Mouse (Mus musculus) thymus, postnatal 10 days (tissue): Measurements from ENCODE around the gene Unc5c.

ENCODE experiments used
- DNase-seq, 2 experiments: peaks; one replicate each; pipeline ENCODE4 v3.0.0; 2021; ENCODE audit warnings: low spot score in 2 of 2

Unc5c gene

DNA sequence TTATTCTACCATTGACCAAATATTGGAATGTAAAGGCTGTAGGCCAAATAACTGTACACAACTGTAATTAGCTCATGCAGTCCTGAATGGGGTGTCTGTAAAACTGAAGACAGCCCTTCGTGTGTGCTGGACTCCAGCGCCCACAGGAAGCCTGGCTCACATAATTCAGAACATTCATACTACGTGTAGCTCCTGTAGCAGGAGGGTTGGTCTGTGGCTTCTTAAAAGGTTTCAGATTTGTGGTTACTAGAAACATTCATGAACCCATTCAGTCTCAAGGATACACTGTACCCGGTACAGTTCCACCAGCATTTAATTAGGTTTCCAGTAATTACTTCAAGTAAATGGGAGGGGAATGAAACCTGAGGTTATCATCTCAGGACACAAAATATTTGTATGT is 246.6 kb downstream of the Unc5c start:
- no peak for DNase-seq

DNA sequence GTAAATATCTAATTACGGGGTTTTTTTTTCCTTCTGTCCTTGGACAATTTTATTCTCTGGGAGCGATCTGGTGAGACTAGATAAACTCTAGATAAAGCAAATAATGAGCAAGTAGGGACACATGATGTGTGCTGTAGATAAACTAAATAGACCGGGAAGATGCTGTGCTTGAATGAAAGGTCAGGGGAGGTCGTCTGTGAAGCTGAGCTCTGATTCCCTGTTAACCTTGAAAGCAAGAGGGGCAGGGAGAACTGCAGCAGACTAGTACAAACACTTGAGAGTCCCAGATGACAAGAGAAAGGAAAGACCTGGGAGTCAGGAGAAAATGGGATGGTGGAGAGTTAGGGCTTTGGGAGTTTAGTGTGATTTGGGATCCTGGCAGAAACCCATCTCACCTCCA is 251.4 kb downstream of the Unc5c start:
- no peak for DNase-seq

DNA sequence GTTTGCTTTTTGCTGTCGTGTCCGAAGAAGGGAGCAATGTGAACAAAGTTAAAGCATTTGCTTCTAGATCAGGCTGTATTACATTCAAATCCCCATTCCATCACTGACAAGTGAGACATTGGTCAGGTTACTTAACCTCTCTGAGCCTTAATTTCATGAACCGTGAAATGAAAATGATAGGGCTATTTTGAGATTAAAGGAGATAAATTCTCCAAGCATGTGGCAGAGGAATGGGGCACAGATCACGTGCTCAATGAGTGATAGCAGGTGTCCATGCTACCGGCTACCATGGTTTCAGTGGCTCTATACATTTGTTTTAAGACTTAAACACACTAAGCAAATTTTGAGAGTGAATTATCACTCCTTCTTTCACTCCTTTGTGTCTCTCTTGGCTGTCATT is 254.0 kb downstream of the Unc5c start:
- DNase-seq, result no peak

DNA sequence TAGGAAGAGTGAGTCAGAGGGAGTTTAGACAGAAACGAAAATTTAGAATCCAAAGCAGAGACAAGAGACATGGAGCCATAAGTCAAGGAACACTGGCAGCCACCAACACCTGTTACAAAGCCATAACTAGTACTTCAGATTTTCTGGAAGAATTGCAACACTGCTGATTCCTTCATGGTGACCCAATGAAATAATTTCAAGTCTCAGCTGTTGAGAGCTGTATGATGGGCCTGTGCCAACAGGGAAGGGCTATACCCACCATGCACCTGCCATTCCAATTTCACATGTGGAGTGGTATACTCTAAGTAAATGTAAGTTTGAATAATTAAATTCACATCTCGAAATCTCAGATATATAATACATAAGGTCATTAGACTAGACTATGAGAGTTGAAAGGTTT is 259.5 kb downstream of the Unc5c start:
- no peak for DNase-seq

DNA sequence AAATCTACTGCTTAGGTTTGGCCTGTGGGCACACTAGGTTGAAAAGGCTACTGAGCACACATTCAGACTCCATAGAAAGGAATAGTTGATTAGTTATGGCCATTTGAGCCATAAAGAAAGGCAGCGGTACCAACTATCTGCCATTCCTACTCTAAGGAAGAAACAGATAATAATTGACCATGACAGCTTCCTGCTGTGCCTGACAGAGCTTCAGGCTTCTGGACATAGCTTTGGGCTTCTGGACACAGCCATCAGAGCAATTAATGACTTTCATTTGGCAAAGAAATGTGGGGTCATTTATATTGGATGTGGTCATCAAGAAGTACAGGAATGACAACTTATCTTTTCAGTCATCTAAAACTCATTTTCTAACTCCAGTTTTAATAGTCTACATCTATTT is 260.4 kb downstream of the Unc5c start:
- DNase-seq, result no peak

DNA sequence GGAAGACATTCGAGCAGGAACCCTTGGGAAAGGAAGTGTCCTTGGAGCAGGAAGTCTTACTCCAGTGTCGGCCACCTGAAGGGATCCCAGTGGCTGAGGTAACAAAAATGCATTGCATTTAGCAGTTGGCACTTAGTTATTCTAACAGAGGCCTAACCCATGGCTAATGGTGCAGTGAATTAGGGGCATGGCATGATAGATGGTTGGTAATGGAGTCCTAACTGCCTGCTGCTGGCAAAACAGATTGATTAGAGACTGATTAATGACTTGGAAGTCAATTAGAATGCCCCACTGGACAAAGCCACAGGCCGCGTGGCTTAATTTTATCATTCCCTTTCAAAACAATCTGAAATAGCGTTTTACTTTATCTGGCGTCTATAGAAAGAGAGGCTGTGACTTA is 268.8 kb downstream of the Unc5c start:
- no peak for DNase-seq

DNA sequence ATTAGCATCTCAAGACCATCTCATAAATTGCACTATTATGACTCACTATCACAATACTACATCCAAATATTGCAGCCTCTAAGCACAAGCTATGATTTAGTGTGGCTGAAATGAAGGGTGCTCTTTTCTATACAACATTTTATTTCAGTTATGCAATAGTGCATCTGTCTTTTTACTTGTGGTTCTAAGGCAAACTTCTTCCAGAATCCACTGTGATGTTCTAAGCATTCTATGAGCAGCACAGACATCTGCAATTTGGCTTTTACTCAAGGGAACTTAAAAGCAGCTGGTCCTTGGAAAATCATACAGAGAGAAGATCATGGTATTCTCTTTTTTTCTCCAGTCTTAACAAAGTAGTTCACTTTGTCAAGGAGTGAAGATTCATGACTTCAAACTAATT is 270.3 kb downstream of the Unc5c start:
- no peak for DNase-seq

DNA sequence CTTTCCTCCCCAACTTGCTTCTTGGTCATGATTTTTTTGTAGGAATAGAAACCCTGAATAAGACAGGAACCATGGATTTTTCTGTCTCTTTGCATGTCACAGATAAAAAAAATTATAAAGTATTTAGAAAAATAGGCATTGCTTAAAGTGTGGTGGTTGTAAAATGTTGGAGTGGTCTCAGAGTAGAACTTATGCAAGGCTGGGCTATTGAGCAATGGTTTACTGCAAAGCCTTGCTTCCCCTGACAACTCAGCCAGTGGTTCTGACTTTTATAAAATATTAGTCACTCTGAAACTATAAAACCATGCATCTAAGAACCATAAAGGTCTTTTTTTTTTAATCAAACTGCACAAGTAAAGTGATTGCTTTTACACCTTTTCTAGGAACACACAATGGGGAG is 280.3 kb downstream of the Unc5c start:
- no peak for DNase-seq

DNA sequence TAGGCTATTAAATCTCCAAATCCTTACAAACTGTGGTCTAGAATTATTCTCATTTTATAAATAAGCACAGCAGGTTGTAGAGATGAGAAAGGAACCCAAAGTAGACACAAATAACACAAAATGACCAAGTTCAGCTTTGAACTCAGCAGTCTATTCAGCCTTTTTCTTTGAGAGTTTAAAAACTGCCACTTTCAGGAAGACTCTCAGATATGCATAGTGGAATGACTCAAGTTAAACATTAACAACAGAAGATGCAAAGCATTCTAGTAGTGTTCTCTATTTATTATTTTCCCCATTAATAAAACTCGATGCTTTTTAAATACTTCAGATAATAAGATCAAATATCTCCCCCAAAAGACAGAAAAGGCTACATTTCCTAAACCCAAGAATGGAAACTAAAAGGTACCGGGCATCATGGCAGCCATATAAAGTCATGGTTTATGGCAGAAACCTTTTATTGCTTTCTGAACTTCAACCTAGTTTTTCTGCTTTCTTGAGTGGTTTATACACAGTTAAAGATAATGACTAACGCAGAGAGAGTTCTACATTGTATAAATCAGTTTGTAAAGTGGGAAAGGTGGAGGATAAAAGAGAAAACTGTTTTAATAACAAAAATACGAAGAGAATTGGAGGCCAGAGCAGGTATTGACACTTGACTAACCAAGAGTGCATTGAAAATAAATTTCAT is 283.8 kb downstream of the Unc5c start:
- no peak for DNase-seq

DNA sequence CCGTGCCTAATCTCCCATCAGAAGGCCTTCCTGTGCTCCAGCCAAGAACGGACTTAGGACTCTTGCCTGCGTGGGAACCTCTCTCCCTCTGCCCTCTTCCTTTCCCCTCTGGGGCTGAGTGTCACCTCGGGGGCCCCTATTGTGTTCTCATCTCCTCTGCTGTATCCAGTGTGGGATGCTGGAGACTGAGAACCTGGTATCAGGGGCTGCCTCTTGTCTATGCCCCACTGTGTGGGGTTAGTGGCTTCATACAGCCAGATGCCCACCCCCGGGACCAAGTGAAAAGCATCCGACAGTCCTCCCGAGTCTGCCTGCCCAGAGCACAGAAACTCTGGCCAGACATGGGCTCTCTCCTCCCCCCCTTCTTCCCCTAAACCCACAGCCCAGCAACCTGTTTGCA is 287.2 kb downstream of the Unc5c start:
- DNase-seq, result no peak

DNA sequence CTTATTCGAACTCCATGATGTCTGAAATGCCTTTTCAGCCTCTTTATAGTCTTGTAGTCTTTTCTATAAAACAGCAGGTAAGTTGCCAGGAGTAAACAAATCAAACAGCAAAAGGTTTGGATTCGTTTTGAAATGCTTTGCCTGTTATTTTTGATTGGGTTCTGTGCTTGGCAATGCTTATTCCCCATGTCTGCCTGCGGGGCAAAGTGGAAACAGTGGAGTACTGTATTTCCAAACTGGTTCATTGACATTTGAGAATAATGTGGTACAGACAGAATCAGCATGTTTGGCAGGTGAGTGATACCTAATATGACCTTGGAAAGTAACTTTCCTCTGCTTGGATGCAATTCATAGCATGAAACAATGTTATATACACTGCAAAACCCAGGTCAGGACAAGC is 292.2 kb downstream of the Unc5c start:
- DNase-seq, result no peak

DNA sequence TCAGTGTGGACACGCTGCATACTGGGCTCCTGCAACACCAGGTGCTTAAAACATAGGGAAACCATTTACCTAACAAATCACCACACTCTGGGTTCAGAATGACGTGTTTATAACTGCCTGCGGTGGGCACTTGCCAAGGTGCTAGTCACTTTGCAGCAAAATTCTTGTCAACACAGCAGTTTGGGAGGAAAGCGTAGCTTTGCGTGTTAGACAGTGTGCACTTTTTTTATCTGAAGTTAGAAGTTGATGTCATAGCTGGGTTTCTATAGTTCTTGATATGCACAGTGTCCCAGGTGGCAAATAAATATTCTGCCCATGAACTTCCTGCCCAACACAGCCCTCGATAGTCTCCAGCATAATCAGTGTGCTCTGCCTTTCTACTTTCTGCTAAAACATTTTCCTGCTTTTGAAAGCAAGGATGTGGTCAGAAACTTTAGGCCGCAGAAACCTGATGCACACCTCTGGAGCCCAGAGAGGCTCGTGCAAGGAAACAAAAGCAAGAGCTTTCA is 313.4 kb downstream of the Unc5c start:
- DNase-seq, result no peak

DNA sequence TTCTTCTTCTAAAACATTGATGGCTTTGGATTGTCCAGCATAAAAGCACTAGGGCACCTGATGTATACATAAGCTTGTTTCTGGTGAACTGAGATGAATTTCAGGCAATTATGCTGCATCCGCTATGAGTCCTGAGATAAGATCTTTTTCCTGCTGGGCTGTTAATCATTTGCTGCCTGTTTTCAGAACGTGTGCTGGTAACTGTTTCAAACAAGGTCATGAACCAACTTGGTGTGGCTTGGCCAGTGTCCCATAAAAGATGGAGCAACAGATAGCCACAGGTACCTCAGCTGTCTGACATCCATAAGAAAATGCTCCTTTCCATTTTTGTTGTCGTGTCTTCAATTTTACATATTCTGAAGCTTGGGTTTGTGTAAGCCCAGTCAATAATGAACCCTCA is 314.2 kb downstream of the Unc5c start:
- DNase-seq, result no peak

DNA sequence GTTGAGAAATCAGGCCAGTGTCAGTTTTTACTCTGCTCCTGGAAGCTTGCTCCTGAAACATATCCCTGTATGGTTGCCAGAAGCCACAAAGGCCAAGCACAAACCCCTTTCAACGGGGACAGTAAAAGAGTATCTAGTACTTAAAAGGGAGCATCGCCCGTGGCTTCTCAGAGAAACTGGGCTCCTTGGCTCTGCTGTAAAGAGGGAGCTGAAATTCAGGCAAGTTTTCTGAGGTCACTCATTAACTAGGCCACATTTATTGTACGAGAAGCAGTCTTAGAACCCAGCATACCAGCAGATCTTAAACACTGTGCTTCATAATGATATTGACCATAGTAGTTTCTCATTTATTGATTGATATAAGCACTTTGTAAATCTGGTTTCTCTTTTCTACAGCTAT is 317.5 kb downstream of the Unc5c start:
- no peak for DNase-seq

DNA sequence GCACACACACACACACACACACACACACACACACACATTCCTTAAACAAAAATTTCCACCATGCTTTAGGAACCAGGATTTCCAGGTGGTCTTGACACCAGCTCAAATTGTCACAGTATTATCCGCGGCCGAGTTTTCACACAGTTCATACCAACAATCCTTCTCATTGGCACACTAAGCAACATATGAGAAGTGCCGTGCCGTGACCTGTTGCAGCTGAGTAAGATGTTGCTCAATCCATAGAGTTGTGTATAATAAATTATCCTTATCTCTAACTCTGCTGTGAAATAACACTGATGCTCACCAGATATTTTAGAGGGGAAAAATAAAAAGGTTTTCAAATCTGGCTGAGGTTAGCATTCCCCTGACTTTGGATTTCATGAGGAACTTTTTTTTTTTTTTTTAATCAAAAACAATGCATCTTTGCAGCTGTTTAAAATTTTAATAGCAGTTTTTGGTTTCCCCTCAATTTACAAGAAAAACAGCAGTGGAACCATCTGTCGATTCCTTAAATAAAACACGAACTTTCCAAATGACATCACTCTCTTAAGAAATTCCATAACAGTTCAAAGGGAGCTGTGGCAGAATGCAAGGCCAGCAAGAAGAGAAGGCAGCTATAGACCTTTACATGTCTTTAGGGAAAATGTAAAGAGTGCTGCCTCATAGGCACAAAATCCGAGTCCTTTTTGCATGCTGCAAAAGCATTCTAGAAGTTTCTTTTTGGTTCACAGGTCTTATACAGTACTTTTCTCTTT is 326.2 kb downstream of the Unc5c start:
- no peak for DNase-seq

DNA sequence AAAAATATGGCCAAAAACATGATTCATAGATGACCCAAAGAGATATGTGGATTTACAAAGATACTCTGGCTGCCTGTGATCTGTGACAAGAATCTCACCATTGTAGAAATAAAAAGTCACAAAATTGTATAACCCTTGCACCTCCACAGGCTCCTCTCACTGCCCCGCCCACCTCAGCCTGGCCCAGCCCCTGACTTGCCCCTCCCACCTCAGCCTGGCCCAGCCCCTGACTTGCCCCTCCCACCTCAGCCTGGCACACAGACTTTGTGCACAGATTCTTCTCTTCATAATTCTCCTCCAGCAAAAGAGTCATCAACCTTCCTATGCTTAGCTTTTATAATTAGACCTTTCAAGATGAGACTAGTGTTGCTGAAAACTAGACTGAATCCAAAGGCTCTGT is 327.1 kb downstream of the Unc5c start:
- DNase-seq, result no peak

DNA sequence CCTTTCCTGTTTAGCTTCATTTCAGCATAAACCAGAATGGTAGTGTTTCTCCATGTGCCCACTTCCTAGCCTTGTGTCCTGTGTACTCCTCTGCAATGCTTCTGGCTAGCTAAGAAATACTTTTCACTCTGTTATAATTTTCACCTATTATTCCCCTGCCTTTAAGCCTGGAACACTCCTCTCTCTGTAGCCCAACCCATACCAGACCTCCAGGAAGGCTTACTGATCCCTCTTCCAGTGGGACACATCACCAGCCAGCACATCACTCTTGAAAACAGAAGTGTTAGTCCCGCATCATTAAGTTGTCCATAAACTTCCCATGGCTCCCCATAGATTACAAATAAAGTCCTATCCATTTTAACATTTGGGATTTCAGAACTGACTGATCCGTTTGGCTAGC is 328.7 kb downstream of the Unc5c start:
- DNase-seq, result no peak

DNA sequence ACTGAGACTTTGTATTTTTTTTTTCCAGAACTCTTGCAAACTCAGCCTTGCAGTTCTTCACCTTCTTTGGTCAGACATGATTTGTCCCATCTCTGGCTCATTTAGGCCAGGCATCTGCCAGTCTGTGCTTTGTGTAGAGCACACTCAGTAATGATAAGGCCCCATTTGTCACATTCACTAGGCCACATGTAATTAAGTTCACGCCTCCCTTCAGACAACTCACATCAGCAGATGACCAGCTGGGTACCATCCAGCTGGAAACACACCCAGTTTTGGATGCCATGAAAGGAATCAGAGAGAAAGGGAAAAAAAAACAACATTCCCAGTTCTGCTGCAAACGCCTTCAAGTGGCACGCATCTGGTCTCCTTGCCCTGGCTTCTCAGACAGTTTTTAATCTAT is 329.4 kb downstream of the Unc5c start:
- DNase-seq, result no peak

DNA sequence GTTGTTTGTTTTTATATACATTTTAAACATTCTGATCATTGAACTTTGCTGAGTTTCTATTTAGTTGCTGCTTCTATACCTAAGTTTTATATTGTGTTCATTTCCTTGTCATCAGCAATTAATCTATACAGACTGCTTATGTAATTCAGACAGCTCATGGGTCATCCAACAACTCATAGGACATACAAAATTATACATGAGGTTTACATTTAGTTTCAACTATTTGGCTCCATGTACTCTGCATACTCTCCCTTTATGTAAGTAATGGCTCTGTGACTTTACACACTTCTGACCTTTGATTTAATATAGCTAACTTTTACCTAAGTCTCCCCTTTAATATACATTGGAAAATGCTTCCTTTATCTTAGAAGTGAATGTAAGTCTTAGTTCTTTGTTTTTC is 332.4 kb downstream of the Unc5c start:
- DNase-seq, result no peak

DNA sequence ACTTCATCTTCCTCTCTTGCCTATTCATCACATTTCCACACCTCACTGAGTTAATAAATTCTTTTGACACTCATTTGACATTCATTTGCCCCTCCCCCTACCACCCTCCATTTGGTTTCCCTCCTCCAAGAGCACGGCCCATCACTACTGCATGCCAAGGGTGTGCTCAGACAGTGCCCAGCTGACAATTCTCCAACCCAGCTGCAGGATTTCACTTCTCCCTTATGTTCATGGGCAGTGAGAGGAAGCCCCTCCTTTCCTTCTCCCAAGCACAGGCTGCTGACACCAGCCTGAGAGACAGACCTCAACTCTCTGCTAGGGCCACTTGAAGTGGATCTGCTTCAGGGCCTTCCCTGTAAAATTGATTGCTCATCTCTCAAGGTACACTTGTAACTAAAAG is 332.8 kb downstream of the Unc5c start:
- no peak for DNase-seq

DNA sequence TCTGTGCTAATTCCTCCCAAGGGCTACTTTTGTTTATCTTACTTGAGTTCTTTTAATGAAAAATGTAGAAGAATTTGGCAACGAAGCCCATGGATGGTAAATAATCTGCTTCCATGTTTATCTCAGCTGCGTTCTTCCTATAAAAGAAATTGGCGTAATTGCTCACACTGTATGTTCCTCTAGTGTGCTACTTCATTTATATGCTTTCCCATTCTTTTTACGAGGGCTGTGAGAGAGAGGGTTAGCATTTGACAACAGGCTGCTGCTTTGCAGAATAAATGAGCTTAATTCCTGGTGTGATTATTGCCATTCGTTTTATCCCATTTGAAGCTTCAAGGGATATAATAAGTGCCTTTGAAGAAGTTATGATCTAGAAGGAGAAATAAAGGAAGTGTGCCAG is 339.1 kb downstream of the Unc5c start:
- no peak for DNase-seq

DNA sequence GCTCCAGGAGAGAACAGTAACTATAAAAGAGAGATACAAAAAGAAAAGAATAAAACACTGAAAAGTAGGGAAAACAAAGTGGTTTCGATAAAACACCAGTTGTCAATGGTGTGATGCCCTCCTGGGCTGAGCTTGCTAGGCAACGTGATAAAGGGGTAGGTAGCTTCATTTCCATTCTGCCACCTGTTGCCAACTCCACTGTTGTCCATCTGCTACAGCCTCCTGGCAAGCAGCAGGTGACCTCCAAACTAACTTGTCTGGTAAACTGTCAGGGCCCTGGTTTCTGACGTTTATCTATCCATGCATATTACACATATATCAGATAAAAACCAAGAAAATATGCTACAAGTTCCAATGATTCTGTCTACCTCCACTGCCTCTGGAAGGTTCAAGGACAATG is 344.6 kb downstream of the Unc5c start:
- DNase-seq, result no peak

DNA sequence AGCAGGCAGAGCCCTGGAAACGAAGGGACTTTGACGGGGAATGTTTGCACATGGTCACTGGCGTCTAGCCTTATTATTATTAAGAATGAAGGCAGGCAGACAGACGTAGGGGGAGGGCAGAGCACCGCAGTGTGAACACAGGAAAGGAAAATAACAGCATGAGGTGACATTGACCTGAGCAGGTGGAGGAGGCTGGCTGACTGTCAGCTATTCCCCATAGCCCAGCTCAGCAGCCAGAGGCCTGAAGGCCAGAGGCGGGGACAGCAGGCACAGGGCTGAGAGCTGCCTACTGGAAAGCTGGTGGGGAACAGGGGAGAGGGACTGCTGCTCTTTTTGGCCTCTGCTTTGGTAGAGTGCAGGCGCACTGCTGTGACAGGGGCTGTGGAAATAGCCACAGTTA is 345.9 kb downstream of the Unc5c start:
- no peak for DNase-seq

DNA sequence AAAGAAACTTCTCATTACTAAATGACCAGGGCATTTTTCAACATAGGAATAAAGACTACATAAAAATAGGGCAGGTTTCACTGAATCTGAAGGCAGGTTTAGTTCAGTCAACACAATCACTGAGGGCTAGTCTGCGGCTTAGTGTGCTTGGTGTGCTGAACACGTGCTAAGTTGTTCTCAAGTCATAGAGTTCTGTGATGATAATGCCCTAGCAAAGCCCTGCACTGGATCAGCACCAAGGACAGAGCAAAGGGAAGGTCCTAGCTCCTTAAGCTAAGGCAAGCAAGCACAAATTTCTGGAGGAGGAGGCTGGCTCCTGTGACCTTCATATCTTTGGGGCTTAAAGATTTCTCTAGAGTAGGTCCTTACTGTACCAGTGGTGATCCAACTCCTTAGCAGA is 346.3 kb downstream of the Unc5c start:
- DNase-seq, result no peak
